Comparison of ENCODE assay signal across 8 mouse cellular contexts in genomic region chr16:77500413-77500812, GRCm38 (mm10).
DNase-seq lines count a peak whose midpoint lies in the region; ATAC-seq lines count a peak whose summit lies in the region.

No protein-coding gene starts in this region.

- H3K27me3 ChIP-seq in heart, embryonic 12.5 days (replicated peaks): no peaks in the 10 kb centered on the region
- H3K27me3 ChIP-seq in midbrain, embryonic 15.5 days (replicated peaks): no peaks in the 10 kb centered on the region

- peak overlapping the region; percentile 50 for H3K9ac ChIP-seq in heart, embryonic 12.5 days
- H3K9ac ChIP-seq in midbrain, embryonic 15.5 days: peak overlapping the region; percentile 38; the same call in 1 of the 2 replicates

- H3K27ac ChIP-seq in heart, embryonic 12.5 days (ENCODE audit: poor library complexity, severe bottlenecking): peak overlapping the region; percentile 94
- peak overlapping the region; percentile 80 for H3K27ac ChIP-seq in midbrain, embryonic 15.5 days

- peak; percentile 5 to 42 for DNase-seq in frontal cortex, adult 2 months (ENCODE audit: extremely low spot score in 1 of 2, low spot score in 1 of 2)
- no peak for DNase-seq in frontal cortex, postnatal 25 days (ENCODE audit: low spot score in 2 of 2)
- peak; percentile 10 to 14 for DNase-seq in adrenal gland, postnatal 36 days
- peak; percentile 16 for DNase-seq in kidney, postnatal 10 days
- no peak for DNase-seq in spleen, postnatal 14 days (ENCODE audit: low spot score in 2 of 2)
- DNase-seq in frontal cortex, postnatal 10 days (ENCODE audit: low spot score in 2 of 2): no peak

- H3K4me1 ChIP-seq in heart, embryonic 12.5 days (replicated peaks): peaks cover 4% of the 10 kb centered on the region; the same call in 1 of the 2 replicates
- peaks cover 17% of the 10 kb centered on the region for H3K4me1 ChIP-seq in midbrain, embryonic 15.5 days

- 13% methylated on average over 6 of the region's 6 CpGs for WGBS in heart, embryonic 12.5 days
- WGBS in midbrain, embryonic 15.5 days: 21% methylated on average over 6 of the region's 6 CpGs

- peak overlapping the region; percentile 59 for H3K4me2 ChIP-seq in heart, embryonic 12.5 days
- H3K4me2 ChIP-seq in midbrain, embryonic 15.5 days: peak overlapping the region; percentile 37

- peak; percentile 83 for ATAC-seq in heart, embryonic 12.5 days (ENCODE audit: insufficient number of reproducible peaks, low FRiP score)
- ATAC-seq in midbrain, embryonic 15.5 days (replicated peaks): peak; percentile 77

- H3K9me3 ChIP-seq in heart, embryonic 12.5 days (replicated peaks): no peaks in the 10 kb centered on the region
- no peaks in the 10 kb centered on the region for H3K9me3 ChIP-seq in midbrain, embryonic 15.5 days

- peak overlapping the region; percentile 44 for H3K4me3 ChIP-seq in heart, embryonic 12.5 days
- peak overlapping the region; percentile 34 for H3K4me3 ChIP-seq in midbrain, embryonic 15.5 days

- 0 out of 2 replicates have a peak, but pooled peaks cover 4% of the 10 kb centered on the region for H3K36me3 ChIP-seq in heart, embryonic 12.5 days
- H3K36me3 ChIP-seq in midbrain, embryonic 15.5 days (replicated peaks): no peaks in the 10 kb centered on the region

Comparison
In these comparisons a context has a peak if more than half of its experiments do, and no peak if none do; other contexts are left out.
1. DNase-seq: peak in frontal cortex, adult 2 months (2 of 2), adrenal gland, postnatal 36 days (2 of 2) and kidney, postnatal 10 days (single experiment); none in frontal cortex, postnatal 25 days (0 of 2), spleen, postnatal 14 days (0 of 2) and frontal cortex, postnatal 10 days (0 of 2).